Mouse (Mus musculus) gastrocnemius, postnatal 25 days (tissue): ENCODE measurements around the gene D5Ertd579e. TPM values are rescaled to one million over a fixed set of nuclear protein-coding genes. Genes with fewer than 3 reads are reported as not detected.
"Not testable (repeated sequence)": the region's sequence is repeated elsewhere in the genome, so short reads cannot be mapped to it uniquely, and the experiment has no call there.

Source experiments
- DNase-seq: peaks from one replicate; pipeline ENCODE4 v3.0.0; 2022
- total RNA-seq, 2 experiments: library from RNA; stranded (reverse); gene quantifications; 1 replicate in 1 of 2; 2 replicates in 1 of 2; pipeline ENCODE4 v1.2.3; 2021

D5Ertd579e gene
- total RNA-seq, 2 experiments from 2014 or later = 67.6 to 73.7 TPM

- no peak for DNase-seq
Measured at GRCm38 (mm10) chr5:36681219-36681618, 14.6 kb downstream of the D5Ertd579e start.

- DNase-seq = no peak
Measured at GRCm38 (mm10) chr5:36679918-36680598, 15.8 kb downstream of the D5Ertd579e start.

- DNase-seq = no peak
Measured at GRCm38 (mm10) chr5:36678799-36679198, 17.0 kb downstream of the D5Ertd579e start.

- DNase-seq = no peak
Measured at GRCm38 (mm10) chr5:36677907-36678306, 17.9 kb downstream of the D5Ertd579e start.

- DNase-seq = no peak
Measured at GRCm38 (mm10) chr5:36675466-36675865, 20.4 kb downstream of the D5Ertd579e start.

GRCm38 (mm10) chr5:36674658-36675433, 21.0 kb downstream of the D5Ertd579e start:
- no peak for DNase-seq

GRCm38 (mm10) chr5:36669021-36670008, 26.5 kb downstream of the D5Ertd579e start:
- no peak for DNase-seq

GRCm38 (mm10) chr5:36668572-36668971, 27.3 kb downstream of the D5Ertd579e start:
- no peak for DNase-seq

GRCm38 (mm10) chr5:36667986-36668385, 27.8 kb downstream of the D5Ertd579e start:
- not testable (repeated sequence) for DNase-seq

GRCm38 (mm10) chr5:36667165-36667564, 28.7 kb downstream of the D5Ertd579e start:
- DNase-seq = no peak

- not testable (repeated sequence) for DNase-seq
Measured at GRCm38 (mm10) chr5:36666699-36667098, 29.1 kb downstream of the D5Ertd579e start.

GRCm38 (mm10) chr5:36663329-36663728, 32.5 kb downstream of the D5Ertd579e start:
- DNase-seq = no peak

- DNase-seq = not testable (repeated sequence)
Measured at GRCm38 (mm10) chr5:36660977-36661760, 34.7 kb downstream of the D5Ertd579e start.

GRCm38 (mm10) chr5:36625612-36626011, 70.2 kb downstream of the D5Ertd579e start:
- DNase-seq = no peak

- DNase-seq = no peak
Measured at GRCm38 (mm10) chr5:36623670-36624069, 72.2 kb downstream of the D5Ertd579e start.

GRCm38 (mm10) chr5:36621058-36621449, 74.8 kb downstream of the D5Ertd579e start:
- peak; percentile 26 for DNase-seq

GRCm38 (mm10) chr5:36620409-36621057, 75.3 kb downstream of the D5Ertd579e start:
- DNase-seq = no peak

- DNase-seq = no peak
Measured at GRCm38 (mm10) chr5:36618890-36619289, 76.9 kb downstream of the D5Ertd579e start.

GRCm38 (mm10) chr5:36618356-36618755, 77.5 kb downstream of the D5Ertd579e start:
- DNase-seq = no peak

- no peak for DNase-seq
Measured at GRCm38 (mm10) chr5:36614124-36614523, 81.7 kb downstream of the D5Ertd579e start.
